Mouse (Mus musculus): ENCODE measurements around the gene Ccdc153. TPM values are rescaled to one million over a fixed set of nuclear protein-coding genes. Genes with fewer than 3 reads are reported as not detected.

The Ccdc153 gene
- not detected in 4 replicates for total RNA-seq (2023)

DNA sequence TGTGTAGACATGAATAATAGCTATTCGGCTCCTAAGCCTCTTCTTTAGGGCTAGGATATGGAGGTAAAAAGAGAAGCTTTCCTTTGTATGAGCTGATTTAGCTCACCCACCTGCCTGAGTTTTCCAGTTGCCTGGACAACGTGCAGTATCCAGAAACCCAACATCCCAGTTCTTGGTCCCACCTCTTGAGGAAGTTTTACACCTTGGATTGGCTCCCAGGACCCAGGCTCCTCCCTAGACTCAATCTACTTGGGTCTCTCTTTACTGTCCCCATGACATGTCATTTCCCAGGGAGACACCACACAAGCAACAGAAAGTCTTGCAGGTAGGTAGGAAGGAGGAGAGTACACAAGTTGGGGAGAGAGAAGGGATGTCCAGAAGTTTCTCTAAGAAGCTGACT is at the start of gene Ccdc153:
TSS of gene Ccdc153 (plus strand) at position 278 of the 400 bp plus-strand sequence.

DNA sequence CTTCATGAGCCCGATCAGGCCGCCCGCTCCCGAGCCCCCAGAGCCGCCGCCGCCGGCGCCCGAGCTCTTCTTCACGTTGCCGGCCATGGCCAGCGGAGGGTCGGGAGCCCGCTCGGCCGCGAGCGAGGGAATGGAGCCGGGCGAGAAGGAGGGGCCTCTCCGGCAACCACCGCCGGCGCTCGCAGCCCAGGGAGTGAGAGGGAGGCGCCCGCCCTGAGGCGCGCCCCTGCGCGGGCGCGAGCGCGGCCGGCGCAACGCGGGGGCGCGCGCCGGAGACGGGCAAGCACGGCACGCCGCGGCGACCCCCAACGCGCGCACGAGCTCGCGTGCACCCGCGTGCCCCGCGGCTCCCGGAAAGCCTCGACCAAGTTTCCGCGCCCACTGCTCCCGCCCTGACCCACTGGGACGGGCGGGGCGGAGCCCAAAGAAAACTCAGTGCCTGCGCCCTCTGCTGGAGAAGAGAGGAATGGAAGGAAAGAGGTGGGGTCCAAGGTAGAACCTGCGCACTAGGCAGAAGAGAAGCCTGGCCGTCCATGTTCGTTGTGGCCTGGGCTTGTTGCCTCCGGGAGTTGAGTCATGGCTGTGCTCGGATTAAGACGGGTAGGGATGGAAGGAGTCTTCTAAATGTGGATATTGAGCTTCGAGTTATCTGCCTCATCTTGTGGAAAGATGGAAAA is 6.5 kb upstream of the Ccdc153 start, which contains the start of gene Cbl:
TSS of gene Cbl (minus strand) at position 248 of the 677 bp plus-strand sequence.

DNA sequence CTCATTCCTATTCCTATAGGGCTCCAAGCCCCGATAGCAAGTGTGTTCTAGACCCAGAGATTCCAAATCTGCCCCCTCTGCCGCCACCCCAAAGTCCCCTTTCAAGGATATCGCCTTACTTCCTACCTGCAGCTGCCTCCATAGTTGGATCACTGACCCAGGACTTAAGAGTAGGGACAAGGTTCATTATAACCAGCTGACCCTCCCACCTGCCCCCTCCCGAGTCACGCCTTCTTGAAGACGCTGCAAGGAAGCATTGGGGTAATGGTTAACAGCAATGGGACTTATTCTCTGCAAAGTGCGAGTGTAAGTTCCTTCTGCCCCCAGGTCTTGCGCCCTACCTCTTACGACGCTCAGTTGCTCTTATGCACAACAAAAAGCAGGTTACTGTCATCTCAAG is 10.8 kb downstream of the Ccdc153 start, which contains the start of gene Pdzd3:
TSS of gene Pdzd3 (minus strand) at position 158 of the 400 bp plus-strand sequence.

DNA sequence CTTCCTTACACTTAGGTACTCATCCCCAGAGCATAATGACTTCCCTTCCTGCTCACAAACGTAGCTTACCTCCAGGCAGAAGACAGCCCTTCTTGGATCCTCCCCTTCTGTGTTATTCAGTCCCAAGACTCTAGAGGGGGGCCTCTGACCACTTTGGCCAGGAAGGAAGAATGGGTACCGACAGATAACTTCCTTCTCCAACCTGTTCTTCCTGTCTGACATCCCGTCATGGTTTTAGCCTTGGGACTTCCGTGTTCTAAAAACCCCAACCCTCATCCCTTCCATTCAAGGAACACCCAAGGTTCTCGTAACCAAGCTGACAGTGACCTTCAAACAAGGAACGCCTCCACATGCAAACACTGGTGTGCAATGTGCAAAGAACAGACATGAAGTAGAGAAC is 28.0 kb downstream of the Ccdc153 start, which contains the start of gene Nlrx1:
TSS of gene Nlrx1 (minus strand) at position 168 of the 400 bp plus-strand sequence.

DNA sequence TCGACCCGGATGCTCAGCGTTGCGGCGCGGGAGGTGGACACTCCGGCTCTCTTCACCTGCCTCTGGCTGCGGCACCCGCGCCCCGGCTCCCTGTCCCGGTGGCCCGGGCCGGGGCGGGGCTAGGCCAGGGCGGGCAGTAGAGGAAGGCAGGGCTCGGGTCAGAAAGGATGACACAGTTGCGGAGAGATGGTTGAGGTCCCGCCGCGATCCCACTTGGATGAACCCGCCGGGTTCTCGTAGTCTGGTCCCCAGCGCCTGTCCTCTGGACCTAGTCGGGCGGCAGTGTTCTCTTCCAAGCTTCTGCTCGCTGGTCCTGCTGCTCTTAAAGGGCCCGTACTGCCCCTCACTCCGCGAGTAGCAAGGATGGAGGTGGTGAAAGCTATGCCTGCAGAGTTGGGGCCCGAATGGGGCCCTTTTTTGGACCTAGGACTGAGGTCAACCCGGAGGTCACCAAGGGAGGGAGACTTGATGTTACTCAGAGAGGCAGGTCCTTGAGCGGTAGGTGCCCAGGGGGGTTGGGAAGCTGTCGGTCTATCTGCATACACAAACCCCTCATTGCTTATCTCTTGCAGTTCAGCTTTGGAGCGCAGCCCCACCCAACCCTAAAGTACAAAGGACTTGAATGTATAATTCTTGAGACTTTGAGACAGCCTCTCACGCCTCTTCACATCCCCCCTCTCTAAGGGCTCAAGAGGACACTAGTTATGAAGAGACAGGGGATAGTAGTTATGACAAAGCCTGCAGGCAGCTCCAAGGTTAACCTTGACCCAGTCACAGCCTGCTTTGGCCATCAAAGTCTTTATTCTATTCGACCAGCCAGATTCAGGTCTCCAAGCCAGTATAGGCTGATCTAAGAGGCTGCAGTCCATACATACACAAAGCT is 47.8 kb downstream of the Ccdc153 start, which contains the start of gene Abcg4:
TSS of gene Abcg4 (minus strand) at position 540 of the 883 bp plus-strand sequence.

Other genes starting within 250 kb of the Ccdc153 start
- gene Thy1, start 197.3 kb upstream of the Ccdc153 start, total RNA-seq (2023) = 1.4 to 3.1 TPM (median 2.6 TPM) in 4 replicates
- 19.0 to 31.1 TPM (median 23.0 TPM) in 4 replicates for gene Usp2, start 173.7 kb upstream of the Ccdc153 start, total RNA-seq (2023)
- 0.55 to 0.73 TPM (median 0.69 TPM) in 3 of 4 replicates, not detected in the other for gene Mfrp, start 138.9 kb upstream of the Ccdc153 start, total RNA-seq (2023)
- 2.8 TPM in 1 of 4 replicates, not detected in the others for gene C1qtnf5, start 133.4 kb upstream of the Ccdc153 start, total RNA-seq (2023)
- gene Gm49380, start 127.2 kb upstream of the Ccdc153 start, total RNA-seq (2023) = 0.21 TPM in 1 of 4 replicates, not detected in the others
- 17.2 to 23.5 TPM (median 20.6 TPM) in 4 replicates for gene Rnf26, start 127.2 kb upstream of the Ccdc153 start, total RNA-seq (2023)
- 0.20 to 0.27 TPM (median 0.27 TPM) in 3 of 4 replicates, not detected in the other for gene Mcam, start 106.2 kb upstream of the Ccdc153 start, total RNA-seq (2023)
- gene Cbl, start 6.6 kb upstream of the Ccdc153 start, total RNA-seq (2023) = 133 to 146 TPM (median 140 TPM) in 4 replicates
- not detected in 4 replicates for gene Pdzd3, start 10.8 kb downstream of the Ccdc153 start, total RNA-seq (2023)
- gene Nlrx1, start 27.9 kb downstream of the Ccdc153 start, total RNA-seq (2023) = 4.3 to 6.5 TPM (median 6.0 TPM) in 4 replicates
- gene Abcg4, start 47.9 kb downstream of the Ccdc153 start, total RNA-seq (2023) = not detected in 4 replicates
- gene Hinfp, start 65.0 kb downstream of the Ccdc153 start, total RNA-seq (2023) = 52.6 to 65.7 TPM (median 58.7 TPM) in 4 replicates
- 17.0 to 21.3 TPM (median 20.4 TPM) in 4 replicates for gene C2cd2l, start 79.6 kb downstream of the Ccdc153 start, total RNA-seq (2023)
- gene Dpagt1, start 85.3 kb downstream of the Ccdc153 start, total RNA-seq (2023) = 8.1 to 11.0 TPM (median 9.4 TPM) in 4 replicates
- gene H2afx, start 94.0 kb downstream of the Ccdc153 start, total RNA-seq (2023) = 34.2 to 44.5 TPM (median 37.9 TPM) in 4 replicates
- 14.8 to 18.8 TPM (median 16.7 TPM) in 4 replicates for gene Hmbs, start 103.6 kb downstream of the Ccdc153 start, total RNA-seq (2023)
- 60.1 to 72.9 TPM (median 69.4 TPM) in 4 replicates for gene Vps11, start 121.0 kb downstream of the Ccdc153 start, total RNA-seq (2023)
- gene Hyou1, start 138.8 kb downstream of the Ccdc153 start, total RNA-seq (2023) = 74.5 to 88.3 TPM (median 81.6 TPM) in 4 replicates
- gene Slc37a4, start 156.2 kb downstream of the Ccdc153 start, total RNA-seq (2023) = 16.5 to 19.7 TPM (median 17.7 TPM) in 4 replicates
- gene Rps25, start 166.5 kb downstream of the Ccdc153 start, total RNA-seq (2023) = 2,372 to 2,652 TPM (median 2,528 TPM) in 4 replicates
- 56.6 to 62.6 TPM (median 60.0 TPM) in 4 replicates for gene Trappc4, start 166.9 kb downstream of the Ccdc153 start, total RNA-seq (2023)
- gene Ccdc84, start 177.9 kb downstream of the Ccdc153 start, total RNA-seq (2023) = 38.7 to 53.8 TPM (median 40.0 TPM) in 4 replicates
- gene Foxr1, start 200.5 kb downstream of the Ccdc153 start, total RNA-seq (2023) = not detected in 4 replicates
- gene Upk2, start 214.3 kb downstream of the Ccdc153 start, total RNA-seq (2023) = not detected in 4 replicates
- 95.6 to 104 TPM (median 102 TPM) in 4 replicates for gene Bcl9l, start 242.1 kb downstream of the Ccdc153 start, total RNA-seq (2023)

Data from B cell, adult 62 days (primary cell).